Mouse (Mus musculus) brain, embryonic 14.5 days (tissue): ENCODE data around the gene Leng1.

Source experiments
- CTCF ChIP-seq: fragments of 200-500 bp; IDR thresholded peaks from 2 replicates; pipeline ENCODE4 v1.5.1; 2012; ENCODE audit warnings: inconsistent platforms, mild to moderate bottlenecking, moderate library complexity, borderline replicate concordance; ENCODE audit not compliant: insufficient read depth, insufficient read length; ENCODE audit errors: extremely low read depth
- POLR2A ChIP-seq: fragments of 200-500 bp; IDR thresholded peaks from 2 replicates; pipeline ENCODE4 v1.6.1; 2012; ENCODE audit warnings: mild to moderate bottlenecking, inconsistent platforms, borderline replicate concordance; ENCODE audit not compliant: poor library complexity, insufficient read depth, insufficient read length, severe bottlenecking; ENCODE audit errors: extremely low read depth

DNA sequence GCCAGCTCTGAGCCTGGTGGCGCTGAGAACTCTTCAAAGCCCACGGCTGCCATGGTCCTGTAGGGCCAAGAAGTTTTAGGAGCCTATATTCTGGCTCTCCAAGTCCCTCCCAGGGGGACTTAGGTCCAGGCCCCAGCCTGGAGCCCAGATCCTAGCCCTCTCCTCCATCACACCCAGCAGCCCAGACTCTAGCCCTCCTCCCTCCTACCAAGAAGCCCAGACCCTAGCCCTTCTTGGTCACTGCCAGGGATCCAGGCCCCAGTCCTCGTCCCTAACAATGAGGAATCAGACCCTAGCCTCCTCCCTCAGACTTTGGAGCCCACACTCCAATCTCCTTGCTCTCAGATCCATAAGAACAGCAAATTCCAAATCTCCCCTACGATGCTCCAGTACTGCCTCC lies 36.6 kb downstream of the Leng1 start:
- TF ChIP-seq POLR2A: no peak
- TF ChIP-seq CTCF: no peak
